Mouse (Mus musculus): ENCODE data around the gene Stx2.
A peak's percentile ranks its signal among the peaks of the same experiment; 100 is the strongest.

- TF ChIP-seq CTCF (IDR thresholded peaks at IDR 0.05) = peak; percentile 73
- no peak for TF ChIP-seq EP300 (IDR thresholded peaks at IDR 0.05)
Measured at GRCm38 (mm10) chr5:128971298-128971697, 37.1 kb downstream of the Stx2 start.

Data from lung, postnatal 0 days (tissue).